Mouse (Mus musculus) lung, postnatal 10 days (tissue): ENCODE measurements around the gene Itga3.
"Not testable (repeated sequence)": the region's sequence is repeated elsewhere in the genome, so short reads cannot be mapped to it uniquely, and the experiment has no call there.

Experiments
- DNase-seq: peaks from one replicate; pipeline ENCODE4 v3.0.0; 2021

Itga3 gene

GRCm38 (mm10) chr11:95027850-95028470 lies 48.6 kb downstream of the Itga3 start:
- no peak for DNase-seq

DNA sequence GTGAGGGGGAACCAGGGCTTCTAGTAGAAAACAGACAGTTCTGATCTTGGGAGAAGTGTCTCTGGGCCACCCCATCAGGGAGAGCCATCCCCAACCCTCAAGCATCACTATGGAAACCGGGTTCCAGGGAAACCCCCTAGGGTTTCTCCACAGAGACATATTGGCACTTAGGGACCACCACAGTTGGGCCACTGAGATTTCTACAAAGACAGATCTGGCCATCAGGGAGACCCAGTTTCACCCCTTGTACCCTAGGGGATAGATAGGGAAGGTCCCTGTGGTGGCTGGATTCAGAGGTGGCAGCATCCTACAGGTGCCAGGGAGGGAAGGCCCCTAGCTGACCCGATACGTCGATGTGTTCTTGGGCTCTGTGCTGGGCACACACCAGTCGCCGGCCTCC lies 49.8 kb downstream of the Itga3 start:
- DNase-seq = no peak

GRCm38 (mm10) chr11:95026090-95026542 lies 50.5 kb downstream of the Itga3 start:
- DNase-seq = no peak

DNA sequence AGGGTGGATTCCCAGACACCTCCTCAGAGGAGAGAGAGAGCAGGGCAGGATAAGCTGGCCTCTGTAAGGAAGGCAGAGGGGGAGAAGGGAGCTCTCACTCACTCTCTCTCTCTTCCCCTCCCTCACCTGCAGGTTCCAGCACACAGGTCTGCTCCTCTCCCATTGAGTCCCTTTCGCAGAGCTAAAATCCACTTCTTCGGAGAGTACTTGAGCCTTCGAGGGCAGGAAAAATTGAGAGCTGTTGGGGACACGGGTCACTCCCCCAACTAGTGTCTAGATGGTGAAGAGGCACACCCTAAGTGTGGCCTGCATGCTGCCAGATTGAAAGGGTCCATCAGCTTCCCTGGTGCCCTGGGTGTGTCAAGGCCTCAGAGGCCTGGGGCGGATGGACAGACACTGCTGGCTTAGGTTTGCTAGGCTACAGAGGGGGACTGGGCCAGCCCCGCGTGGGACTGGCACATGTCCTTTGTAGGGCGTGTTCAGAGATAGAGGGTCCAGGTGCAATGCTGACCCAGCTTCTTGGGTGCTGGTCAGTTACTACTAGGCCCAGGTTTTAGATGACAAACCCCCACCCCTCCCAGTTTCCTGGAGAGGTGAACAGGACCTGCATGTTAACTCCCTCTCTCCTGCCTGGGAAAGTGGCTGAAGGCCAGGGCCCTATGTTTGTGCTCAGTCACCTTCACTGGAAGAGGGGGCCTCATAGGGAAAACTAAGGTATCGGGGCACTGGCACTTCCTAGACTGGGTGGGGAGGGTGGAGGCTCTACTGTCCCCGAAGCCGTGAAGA lies 51.2 kb downstream of the Itga3 start:
- DNase-seq = no peak

DNA sequence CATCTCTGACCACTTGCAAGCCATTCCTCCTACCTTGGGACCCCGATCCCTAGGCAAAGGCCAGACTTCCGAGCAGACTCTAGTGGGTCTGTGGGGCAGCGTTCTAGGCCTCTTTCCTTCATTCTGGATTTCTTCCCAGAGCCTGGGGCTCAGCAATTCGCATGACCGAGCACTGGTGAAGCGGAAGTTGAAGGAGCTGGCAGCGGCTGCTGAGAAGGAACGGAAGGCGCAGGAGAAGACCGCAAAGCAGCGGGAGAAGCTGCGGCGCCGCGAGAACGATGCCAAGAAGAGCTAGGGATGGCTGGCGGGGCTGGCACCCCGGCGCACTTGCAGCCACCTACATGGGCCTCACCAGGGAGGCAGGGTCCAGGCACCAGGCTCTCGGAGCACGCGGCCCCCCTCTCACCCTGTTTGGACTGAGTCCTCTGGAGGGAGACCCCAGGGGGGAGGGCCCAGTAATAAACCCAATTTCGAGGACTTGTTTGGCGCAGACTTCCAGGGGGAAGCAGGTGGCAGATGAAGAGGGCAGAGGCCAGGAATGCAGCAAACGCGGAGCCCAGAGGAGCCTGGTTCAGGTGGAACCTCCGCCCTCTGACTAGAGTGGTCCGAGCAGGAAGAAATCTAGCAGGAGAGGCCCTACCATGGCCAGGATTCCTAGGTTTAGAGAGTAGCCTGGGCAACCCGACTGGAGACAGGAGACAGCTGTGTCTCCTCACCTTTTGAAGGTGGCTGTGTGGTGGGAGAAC lies 52.0 kb downstream of the Itga3 start:
- no peak for DNase-seq

DNA sequence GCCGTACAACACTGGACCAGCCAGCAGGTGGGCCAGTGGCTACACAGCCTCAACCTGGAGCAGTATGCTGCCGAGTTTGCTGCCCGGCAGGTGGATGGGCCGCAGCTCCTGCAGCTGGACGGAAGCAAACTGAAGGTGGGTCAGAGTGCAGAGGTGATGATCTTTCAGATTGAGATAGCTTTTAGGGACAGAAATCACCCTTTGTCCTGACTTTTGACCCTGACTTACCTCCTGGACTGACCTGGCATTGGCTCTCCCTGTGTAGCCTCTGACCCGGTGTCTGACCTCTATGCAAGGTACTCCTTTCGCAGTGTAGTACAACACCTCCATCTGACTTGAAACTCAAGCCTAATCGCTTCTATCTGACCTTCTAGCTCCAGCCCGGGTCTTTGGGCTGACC lies 53.1 kb downstream of the Itga3 start:
- DNase-seq = no peak

GRCm38 (mm10) chr11:95022237-95022992 lies 54.2 kb downstream of the Itga3 start:
- no peak for DNase-seq

- DNase-seq = no peak
Observed at GRCm38 (mm10) chr11:95015484-95015883, 61.1 kb downstream of the Itga3 start.

DNA sequence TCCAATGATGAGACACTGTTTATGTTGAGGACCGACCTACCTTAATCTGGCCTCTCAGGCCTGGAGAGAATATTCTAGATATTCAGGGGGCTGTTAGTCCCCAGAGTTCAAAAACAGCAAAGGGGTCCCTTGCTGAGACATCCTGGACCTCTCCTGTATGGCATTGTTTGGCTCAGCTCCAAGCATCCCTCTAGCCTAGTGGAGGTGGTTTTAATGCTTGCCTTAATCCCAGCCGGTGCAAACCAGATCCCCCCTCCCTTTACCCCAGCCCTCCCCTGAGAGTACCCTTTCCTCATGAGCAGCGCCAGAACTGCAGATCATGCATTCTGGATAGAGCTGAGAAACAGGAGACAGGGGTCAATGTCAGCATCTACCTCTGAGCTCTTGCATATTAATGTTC lies 64.1 kb downstream of the Itga3 start:
- no peak for DNase-seq

DNA sequence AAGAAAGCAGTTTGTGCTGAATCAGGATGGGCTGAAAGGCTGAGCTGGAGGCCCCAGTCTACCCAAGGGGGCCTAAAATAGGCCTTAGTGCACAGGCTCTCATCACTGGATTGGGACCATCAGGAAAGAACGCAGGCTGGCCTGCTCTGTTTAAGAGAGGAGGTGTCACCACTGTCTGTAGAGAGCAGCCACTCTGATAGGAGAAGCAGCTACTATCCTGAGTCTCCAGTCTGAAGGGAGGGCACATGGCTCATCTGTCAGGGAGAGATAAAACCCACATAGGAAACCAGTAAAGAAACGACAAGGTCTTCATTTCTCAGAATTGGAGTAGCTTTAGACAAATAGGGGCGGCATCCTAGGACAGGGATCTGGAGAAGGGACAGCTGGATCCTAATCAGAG lies 64.5 kb downstream of the Itga3 start:
- DNase-seq = no peak

DNA sequence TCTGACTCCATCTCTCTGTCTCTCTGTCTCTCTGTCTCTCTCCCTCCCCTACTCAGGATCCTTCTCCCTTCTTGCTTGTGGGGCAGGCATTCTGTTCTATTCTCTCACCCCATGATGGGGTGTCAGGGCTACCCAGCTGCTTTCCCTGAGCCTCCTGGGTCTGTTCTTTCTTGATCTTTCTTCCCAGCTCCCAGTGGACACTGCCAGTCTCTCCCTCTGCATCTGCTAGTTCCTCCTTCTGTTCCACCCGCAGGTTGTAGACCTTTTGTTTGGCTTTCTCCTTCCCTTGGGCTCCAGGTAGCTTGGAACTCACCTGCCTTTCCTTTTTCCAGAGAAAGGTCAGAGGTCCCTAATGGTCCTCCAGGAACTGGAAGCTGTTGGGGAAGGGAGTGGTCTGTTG lies 65.2 kb downstream of the Itga3 start:
- DNase-seq = no peak

- DNase-seq = not testable (repeated sequence)
Observed at GRCm38 (mm10) chr11:95010841-95011403, 65.7 kb downstream of the Itga3 start.

GRCm38 (mm10) chr11:95010141-95010739 lies 66.4 kb downstream of the Itga3 start:
- DNase-seq = peak; percentile 45

DNA sequence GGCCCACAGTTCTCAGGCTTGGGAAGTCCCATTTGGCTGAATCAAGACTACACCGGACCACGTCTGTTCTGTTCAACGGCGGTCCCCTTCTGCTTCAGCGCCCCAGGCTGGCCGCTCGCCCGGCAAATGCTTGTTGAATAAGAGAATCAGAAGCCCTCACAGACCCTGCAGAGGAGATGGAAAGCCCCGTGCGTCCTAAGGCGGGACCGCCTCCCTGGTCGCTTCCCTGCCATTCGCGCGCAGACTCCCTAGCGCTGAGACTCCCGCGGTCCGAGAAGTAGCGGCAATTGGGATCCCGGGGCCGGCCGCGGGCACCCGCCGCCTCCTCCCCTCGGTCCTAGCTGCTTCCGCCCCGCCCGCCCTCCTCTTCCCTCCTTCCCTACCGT lies 67.0 kb downstream of the Itga3 start, which contains the start of gene Samd14:
Samd14 (plus strand) TSS at position 251 of the 386 bp plus-strand sequence.
- peak; percentile 87 for DNase-seq

- peak; percentile 84 for DNase-seq
Observed at GRCm38 (mm10) chr11:95008661-95009628, 67.7 kb downstream of the Itga3 start.

- no peak for DNase-seq
Observed at GRCm38 (mm10) chr11:95007418-95007817, 69.2 kb downstream of the Itga3 start.

DNA sequence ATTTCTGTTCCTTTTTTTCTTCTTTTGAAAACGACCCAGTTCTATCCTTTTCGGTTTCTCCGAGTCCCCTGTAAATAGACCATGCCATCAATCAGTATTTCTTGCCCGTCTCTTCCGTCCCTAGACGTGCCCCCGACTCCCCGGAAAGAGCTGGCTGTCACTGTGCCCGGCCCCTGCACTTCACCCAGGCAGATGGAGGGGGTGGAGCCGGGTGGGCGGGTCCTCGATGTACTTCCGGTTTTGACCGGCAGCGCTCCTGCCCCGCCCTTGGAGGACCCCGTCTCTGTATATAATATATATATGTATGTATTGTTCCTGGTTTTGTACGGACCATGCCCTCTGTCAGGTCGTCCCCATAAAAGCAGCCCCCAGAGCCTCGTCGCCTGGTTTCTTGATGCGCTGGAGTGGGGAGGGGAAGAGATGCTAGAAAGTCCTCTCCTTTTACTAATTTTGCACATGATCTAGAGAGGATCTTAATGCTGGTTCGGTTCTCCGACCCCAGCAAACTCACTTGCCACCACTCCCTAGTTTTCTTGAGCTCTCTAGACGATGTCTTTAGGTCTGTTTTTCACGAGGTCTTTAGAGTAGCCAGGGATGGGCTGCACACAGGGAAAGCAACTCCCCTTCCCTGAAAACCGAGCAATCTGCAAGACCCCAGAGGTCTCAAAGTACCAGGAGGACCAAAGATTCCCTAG lies 69.9 kb downstream of the Itga3 start:
- DNase-seq = peak; percentile 91

- no peak for DNase-seq
Observed at GRCm38 (mm10) chr11:95006038-95006437, 70.6 kb downstream of the Itga3 start.

GRCm38 (mm10) chr11:95004937-95005198 lies 71.7 kb downstream of the Itga3 start:
- no peak for DNase-seq

DNA sequence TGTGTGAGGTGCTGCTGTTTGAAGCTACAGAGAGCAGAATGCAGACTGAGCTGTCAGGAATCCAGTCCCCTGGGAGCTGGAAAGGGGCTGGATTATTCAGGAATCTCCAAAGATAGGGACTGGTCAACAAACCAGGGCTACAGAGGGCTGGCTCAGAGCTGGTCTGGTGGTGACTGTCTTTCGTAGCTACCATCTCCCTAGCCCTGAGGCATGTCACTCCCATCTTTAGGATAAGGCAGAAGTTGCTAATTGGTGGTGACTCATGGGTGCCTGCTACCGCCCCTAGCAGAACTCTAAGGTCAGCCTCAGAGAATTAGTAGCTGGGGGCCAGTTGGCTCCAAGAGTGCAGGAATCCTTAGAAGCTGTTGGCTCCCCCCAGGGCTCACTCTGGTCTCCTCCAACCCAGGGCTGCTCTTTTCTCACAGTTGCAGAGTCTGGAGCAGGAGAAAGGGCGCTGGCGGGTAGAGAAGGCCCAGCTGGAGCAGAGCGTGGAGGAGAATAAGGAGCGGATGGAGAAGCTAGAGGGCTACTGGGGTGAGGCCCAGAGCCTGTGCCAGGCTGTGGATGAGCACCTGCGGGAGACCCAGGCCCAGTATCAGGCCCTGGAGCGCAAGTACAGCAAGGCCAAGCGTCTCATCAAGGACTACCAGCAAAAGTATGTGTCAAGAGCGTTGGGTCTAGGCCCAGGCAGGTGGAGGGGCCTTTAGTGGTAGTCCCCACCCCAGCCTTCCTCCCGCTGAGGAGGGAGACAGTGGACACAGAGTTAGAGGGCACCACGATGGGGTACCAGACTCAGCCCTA lies 72.3 kb downstream of the Itga3 start:
- DNase-seq = no peak
